Mouse (Mus musculus): ENCODE measurements at regions not wholly inside any gene's neighbourhood (a gene's known extent, or its start where the extent isn't known, plus 50 kb on each side); places are given as distances from the start of the nearest gene placed in this dataset.

DNA sequence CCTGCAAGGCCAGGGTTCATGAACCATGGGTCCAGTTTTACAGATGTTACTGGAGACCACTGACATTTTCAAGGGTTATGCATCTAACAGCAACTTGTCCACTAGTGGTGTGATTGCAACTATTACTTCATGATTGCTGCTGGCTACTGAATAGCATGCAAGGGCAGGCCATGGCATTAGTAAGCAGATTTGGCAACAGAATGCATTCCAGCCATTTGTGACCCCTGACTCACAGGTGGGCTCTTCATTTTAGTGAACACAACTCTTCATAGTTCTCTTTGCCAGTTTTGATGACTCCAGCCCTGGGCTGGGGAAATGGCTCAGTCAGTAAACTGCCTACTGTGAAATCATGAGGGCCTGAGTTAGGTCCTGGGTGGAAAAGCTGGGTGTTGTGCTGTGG, 137.9 kb upstream of the Pgrmc2 start:
- Histone ChIP-seq H3K27ac (replicated peaks) (no peak overlapping the region), H3K36me3 (replicated peaks) (no peaks in the 10 kb centered on the region), H3K9ac (no peak overlapping the region), H3K4me3 (replicated peaks) (no peak overlapping the region), H3K4me1 (replicated peaks) (no peaks in the 10 kb centered on the region), H3K9me3 (replicated peaks) (no peaks in the 10 kb centered on the region), H3K27me3 (no peaks in the 10 kb centered on the region), H3K4me2 (no peak overlapping the region)
- no peak for ATAC-seq (ENCODE audit: insufficient read depth)

DNA sequence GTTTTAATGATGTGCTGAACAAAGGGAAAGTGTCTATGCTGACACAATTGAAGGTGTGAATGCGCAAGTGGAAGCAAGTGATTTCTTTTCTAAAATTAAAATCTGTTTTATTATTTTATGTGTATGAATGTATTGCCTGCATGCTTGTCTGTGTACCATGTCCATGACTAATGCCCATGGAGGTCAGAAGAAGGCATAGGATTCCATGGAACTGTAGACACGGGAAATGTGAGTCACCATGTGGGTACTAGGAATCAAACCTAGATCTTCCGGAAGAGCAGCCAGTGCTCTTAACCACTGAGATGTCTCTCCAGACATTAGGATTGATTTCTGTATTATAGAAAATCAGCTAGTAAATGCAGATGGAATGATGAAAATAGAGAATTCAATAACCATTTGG, 134.9 kb upstream of the Pgrmc2 start:
- Histone ChIP-seq H3K36me3 (replicated peaks) (no peaks in the 10 kb centered on the region), H3K27me3 (no peaks in the 10 kb centered on the region), H3K4me1 (replicated peaks) (no peaks in the 10 kb centered on the region), H3K4me2 (no peak overlapping the region), H3K9ac (no peak overlapping the region), H3K27ac (replicated peaks) (no peak overlapping the region), H3K4me3 (replicated peaks) (no peak overlapping the region), H3K9me3 (replicated peaks) (no peaks in the 10 kb centered on the region)
- WGBS (ENCODE audit: insufficient replicate concordance): 74% methylated on average over 3 of the region's 3 CpGs
- no peak for ATAC-seq (ENCODE audit: insufficient read depth)

DNA sequence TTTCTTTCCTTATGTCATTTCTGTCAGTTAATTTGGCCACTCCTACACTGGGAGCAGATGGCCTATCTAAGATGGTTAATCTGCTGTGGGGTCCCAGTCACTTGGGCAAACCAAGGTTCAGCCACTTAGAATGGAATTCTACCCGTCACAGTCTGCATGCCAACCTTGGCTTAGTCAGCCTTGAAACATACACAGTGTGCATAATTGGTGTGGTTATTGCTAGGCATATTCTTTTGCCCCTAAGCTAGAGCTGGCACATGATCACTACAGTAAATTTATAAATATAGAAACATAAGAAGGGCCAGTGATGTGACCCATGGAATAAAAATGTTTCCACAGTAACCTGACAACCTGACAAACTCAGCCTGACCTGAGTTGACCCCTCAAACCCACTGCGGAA, 130.7 kb upstream of the Pgrmc2 start:
- Histone ChIP-seq H3K27me3 (no peaks in the 10 kb centered on the region), H3K4me2 (no peak overlapping the region), H3K36me3 (replicated peaks) (no peaks in the 10 kb centered on the region), H3K27ac (replicated peaks) (no peak overlapping the region), H3K4me3 (replicated peaks) (no peak overlapping the region), H3K4me1 (replicated peaks) (no peaks in the 10 kb centered on the region), H3K9ac (no peak overlapping the region), H3K9me3 (replicated peaks) (no peaks in the 10 kb centered on the region)
- no peak for ATAC-seq (ENCODE audit: insufficient read depth)
- WGBS (ENCODE audit: insufficient replicate concordance): 67% methylated on average over 2 of the region's 2 CpGs

DNA sequence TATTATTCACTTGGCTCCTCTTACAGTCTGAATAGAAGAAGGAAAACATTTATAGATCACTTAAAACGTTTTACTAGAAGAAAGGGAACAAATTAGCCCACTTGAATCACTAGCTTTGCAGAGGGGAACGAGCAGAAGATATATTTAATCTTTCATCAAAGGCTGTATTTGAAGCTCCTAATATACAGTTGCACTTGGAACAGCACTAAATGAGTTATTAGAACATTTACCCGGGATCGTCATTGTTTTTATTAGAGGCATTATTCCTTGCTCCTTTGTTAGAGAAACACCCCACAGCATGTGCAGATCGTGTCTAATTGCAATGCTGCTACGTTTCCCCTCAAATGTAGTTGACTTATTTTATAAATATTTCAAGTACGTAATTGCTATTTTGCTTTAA, 127.5 kb upstream of the Pgrmc2 start:
- Histone ChIP-seq H3K27ac (replicated peaks) (no peak overlapping the region), H3K4me2 (no peak overlapping the region), H3K4me3 (replicated peaks) (no peak overlapping the region), H3K9me3 (replicated peaks) (no peaks in the 10 kb centered on the region), H3K4me1 (replicated peaks) (no peaks in the 10 kb centered on the region), H3K27me3 (no peaks in the 10 kb centered on the region), H3K36me3 (replicated peaks) (no peaks in the 10 kb centered on the region), H3K9ac (no peak overlapping the region)
- ATAC-seq (ENCODE audit: insufficient read depth): no peak
- WGBS (ENCODE audit: insufficient replicate concordance): 56% methylated on average over 7 of the region's 7 CpGs

DNA sequence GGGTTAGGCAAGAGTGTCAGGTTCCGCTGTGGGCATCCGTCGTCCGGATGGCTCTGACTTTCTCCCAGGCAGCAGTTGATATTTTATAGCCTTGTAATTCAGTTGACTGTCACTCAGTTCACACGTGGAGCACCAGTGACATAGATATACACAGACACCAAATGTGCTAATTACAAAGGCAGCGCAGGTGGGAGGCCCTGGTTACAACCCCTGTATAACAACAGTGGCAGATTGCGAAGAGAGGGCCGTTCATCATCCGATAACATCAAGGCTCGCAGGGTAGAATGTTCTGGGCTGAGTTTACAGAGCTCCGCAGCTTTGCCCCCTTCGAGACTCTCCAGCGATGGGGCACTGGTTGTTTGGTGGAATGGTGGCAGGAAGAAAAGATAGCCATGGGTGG, 120.0 kb upstream of the Pgrmc2 start:
- Histone ChIP-seq H3K9me3 (replicated peaks) (no peaks in the 10 kb centered on the region), H3K4me2 (no peak overlapping the region), H3K4me1 (replicated peaks) (no peaks in the 10 kb centered on the region), H3K36me3 (replicated peaks) (no peaks in the 10 kb centered on the region), H3K9ac (no peak overlapping the region), H3K27me3 (no peaks in the 10 kb centered on the region), H3K27ac (replicated peaks) (no peak overlapping the region), H3K4me3 (replicated peaks) (no peak overlapping the region)
- WGBS (ENCODE audit: insufficient replicate concordance): 66% methylated on average over 13 of the region's 13 CpGs
- ATAC-seq (ENCODE audit: insufficient read depth): no peak

DNA sequence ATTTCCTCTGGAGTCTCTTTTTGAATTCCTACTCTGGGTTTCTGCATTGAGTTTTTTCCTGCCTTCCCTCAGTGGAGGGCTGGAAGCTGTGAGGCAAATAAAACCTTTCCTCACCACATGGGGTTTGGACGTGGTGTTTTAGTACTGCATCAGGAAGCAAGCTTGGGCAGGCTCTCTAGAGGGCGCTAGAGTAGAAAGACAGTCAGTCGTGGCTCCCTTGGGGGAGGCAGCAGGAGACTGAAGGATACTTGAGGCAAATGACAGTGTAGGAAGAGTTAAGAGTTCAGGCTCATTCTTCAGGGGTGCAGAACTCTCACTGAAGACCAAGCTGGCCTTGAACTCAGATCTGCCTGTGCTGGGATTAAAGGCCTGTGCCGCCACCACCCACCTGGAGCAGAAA, 118.9 kb upstream of the Pgrmc2 start:
- Histone ChIP-seq H3K9me3 (replicated peaks) (no peaks in the 10 kb centered on the region), H3K4me3 (replicated peaks) (no peak overlapping the region), H3K36me3 (replicated peaks) (no peaks in the 10 kb centered on the region), H3K4me1 (replicated peaks) (no peaks in the 10 kb centered on the region), H3K9ac (no peak overlapping the region), H3K27ac (replicated peaks) (no peak overlapping the region), H3K4me2 (no peak overlapping the region), H3K27me3 (no peaks in the 10 kb centered on the region)
- no peak for ATAC-seq (ENCODE audit: insufficient read depth)
- 28% methylated on average over 4 of the region's 4 CpGs for WGBS (ENCODE audit: insufficient replicate concordance)

DNA sequence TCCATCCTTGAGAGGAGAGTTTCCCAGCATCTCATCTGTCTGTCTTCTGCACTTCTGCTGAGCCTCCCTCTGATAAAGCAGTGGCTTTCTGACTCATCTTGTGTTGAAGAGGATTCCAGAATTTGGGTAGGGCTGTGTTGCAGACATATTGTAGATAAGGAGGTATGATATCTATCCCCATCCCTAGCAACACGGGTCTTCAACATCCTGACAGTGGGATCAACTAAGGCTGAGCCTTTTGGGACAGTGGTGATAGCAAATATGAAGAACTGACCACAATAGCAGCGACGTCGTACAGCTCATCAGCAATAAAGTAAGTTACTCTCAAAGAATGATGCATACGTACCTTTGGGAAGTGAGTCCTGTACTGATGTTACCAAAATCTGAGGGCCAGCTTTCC, 117.2 kb upstream of the Pgrmc2 start:
- 66% methylated on average over 5 of the region's 5 CpGs for WGBS (ENCODE audit: insufficient replicate concordance)
- no peaks in the 10 kb centered on the region for H3K36me3 ChIP-seq (replicated peaks)
- H3K9ac ChIP-seq: no peak overlapping the region
- H3K27me3 ChIP-seq: no peaks in the 10 kb centered on the region
- H3K9me3 ChIP-seq (replicated peaks): no peaks in the 10 kb centered on the region
- no peak overlapping the region for H3K4me3 ChIP-seq (replicated peaks)
- H3K27ac ChIP-seq (replicated peaks): no peak overlapping the region
- H3K4me2 ChIP-seq: no peak overlapping the region
- no peaks in the 10 kb centered on the region for H3K4me1 ChIP-seq (replicated peaks)
- ATAC-seq (ENCODE audit: insufficient read depth): no peak

DNA sequence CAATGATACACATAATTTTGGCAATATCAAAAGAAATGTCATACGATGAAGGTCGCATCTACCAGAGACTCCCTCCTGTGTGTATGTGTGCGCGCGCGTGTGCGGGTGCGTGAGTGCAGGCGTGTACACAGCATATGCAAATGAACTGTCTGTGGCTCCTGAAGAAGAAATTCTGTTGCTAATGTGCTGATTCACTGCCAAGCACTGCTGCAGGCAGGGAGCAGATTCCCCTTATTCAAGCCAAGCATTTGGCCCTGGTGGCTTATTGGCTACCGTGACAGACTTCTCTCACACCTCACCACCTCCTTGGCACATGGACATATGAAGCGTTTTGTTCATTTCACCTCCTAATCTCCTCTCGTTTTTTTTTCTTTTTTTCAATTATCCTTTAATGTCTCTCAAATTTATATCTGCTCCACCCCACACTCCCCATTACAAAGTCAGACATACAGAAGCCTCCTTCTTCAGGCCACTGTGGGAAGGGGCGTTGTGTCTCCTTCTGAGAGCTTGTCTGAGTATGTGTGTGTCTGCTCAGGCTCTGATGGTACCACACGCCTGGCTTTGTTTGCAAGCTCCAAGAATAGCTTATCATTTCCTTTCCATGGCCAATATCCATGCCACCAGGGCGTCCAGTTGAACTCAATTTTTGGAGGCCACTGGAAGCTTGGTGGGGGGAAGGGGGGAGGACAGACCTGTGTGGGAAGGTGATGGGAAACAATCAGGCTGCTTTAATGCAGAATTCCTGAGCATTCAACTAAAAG, 115.5 kb upstream of the Pgrmc2 start:
- no peak overlapping the region for H3K9ac ChIP-seq
- 68% methylated on average over 15 of the region's 15 CpGs for WGBS (ENCODE audit: insufficient replicate concordance)

DNA sequence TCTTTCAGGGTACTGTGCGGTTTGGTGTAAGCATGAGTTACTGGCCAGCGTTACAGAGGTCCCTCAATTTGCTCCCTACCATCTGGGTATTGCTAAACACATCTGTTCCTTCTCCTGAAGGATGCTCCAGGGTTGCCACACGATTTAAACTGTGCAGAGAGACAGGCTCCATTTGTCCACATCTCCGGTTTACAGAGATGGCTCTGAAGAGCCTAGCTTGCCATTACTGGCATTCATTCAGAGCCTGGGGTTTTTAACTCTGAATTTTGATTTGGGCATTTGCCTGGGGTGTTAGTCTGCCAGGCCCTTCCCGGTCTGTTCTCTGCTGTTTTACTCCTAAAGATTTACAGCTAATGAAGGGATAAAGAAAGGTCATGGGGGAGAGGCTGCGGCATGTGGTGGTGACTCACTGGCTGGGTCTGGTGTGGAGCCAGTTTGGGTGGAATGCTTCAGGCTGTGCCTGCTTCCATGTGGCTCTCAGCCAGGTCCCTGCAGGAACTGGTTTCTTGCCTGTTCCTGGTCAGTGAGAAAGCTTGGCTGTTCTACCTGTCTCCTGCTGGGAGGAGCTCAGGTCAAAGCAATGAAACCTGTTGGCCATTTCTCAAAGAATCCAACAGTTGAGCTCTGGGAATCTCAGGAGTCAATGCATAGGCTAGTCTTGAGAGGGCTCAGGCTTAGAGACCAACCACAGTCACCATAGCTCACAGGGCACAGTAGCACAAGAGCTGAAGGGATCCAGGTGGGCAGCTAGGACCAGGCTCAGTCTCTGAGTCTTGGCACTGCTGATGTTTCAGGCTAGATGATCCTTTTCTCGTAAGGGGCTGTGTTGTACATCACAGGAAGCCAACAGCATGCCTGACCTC, 112.5 kb upstream of the Pgrmc2 start:
- no peak overlapping the region for H3K4me3 ChIP-seq (replicated peaks)
- WGBS (ENCODE audit: insufficient replicate concordance): 51% methylated on average over 7 of the region's 7 CpGs
- H3K27ac ChIP-seq (replicated peaks): no peak overlapping the region
- no peaks in the 10 kb centered on the region for H3K9me3 ChIP-seq (replicated peaks)
- H3K27me3 ChIP-seq: no peaks in the 10 kb centered on the region
- no peaks in the 10 kb centered on the region for H3K4me1 ChIP-seq (replicated peaks)
- ATAC-seq (ENCODE audit: insufficient read depth): no peak
- no peak overlapping the region for H3K9ac ChIP-seq
- no peak overlapping the region for H3K4me2 ChIP-seq
- H3K36me3 ChIP-seq (replicated peaks): no peaks in the 10 kb centered on the region

More for the DNA sequence above, 115.5 kb upstream of the Pgrmc2 start:
- Histone ChIP-seq H3K4me1 (replicated peaks) (no peaks in the 10 kb centered on the region), H3K27me3 (no peaks in the 10 kb centered on the region), H3K4me3 (replicated peaks) (no peak overlapping the region), H3K36me3 (replicated peaks) (no peaks in the 10 kb centered on the region), H3K4me2 (no peak overlapping the region), H3K9me3 (replicated peaks) (no peaks in the 10 kb centered on the region), H3K27ac (replicated peaks) (no peak overlapping the region)
- ATAC-seq (ENCODE audit: insufficient read depth): no peak

DNA sequence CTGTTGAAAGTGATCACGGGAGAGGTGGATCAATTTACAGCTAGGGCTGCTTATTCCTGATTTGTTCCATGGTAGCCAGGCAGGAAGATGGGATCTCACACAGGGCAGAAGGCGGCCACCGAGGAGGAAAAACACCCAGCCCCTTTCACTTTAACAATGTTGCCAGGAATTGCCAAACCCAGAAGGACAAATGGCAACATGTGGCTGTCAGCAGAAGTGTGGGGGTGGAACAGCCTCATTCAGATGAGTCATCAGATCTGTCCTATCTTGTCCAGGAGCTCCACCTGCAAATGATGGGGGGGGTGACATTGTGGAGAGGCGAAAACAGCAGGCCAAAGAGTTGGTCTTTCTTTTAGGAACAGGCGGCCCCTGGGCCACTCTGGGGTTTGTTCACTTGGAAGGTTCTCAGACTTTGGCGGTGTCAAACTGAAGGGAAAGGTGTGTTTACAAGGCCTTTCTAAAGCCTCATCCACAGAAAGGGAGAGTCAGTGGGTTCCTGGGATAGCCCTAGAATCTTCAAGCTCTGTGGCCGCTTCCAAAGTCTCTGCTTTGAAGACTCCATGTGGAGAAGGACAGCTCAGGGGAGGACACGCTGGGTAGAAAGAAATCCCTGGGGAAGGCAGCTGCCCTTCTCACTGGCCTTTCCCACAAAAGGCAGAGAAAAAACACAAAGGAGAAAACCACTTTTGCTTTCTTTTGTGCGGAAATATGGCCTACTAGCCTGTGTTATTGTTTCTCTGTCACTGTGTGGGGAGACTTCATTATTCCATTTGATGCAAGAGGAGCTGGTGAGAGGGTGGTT, 111.7 kb upstream of the Pgrmc2 start:
- Histone ChIP-seq H3K4me3 (replicated peaks) (no peak overlapping the region), H3K4me2 (no peak overlapping the region), H3K27me3 (no peaks in the 10 kb centered on the region), H3K9ac (no peak overlapping the region), H3K4me1 (replicated peaks) (no peaks in the 10 kb centered on the region), H3K9me3 (replicated peaks) (no peaks in the 10 kb centered on the region), H3K36me3 (replicated peaks) (no peaks in the 10 kb centered on the region), H3K27ac (replicated peaks) (no peak overlapping the region)
- ATAC-seq (ENCODE audit: insufficient read depth): no peak
- WGBS (ENCODE audit: insufficient replicate concordance): 61% methylated on average over 9 of the region's 9 CpGs

Data from liver, embryonic 15.5 days (tissue).